Mouse (Mus musculus): ENCODE results near the gene Rpgrip1l. TPM values are rescaled to one million over a fixed set of nuclear protein-coding genes. Genes with fewer than 3 reads are reported as not detected.

Gene Rpgrip1l
- polyA plus RNA-seq, 1 experiment from 2014 or later, result 9.8 TPM

DNA sequence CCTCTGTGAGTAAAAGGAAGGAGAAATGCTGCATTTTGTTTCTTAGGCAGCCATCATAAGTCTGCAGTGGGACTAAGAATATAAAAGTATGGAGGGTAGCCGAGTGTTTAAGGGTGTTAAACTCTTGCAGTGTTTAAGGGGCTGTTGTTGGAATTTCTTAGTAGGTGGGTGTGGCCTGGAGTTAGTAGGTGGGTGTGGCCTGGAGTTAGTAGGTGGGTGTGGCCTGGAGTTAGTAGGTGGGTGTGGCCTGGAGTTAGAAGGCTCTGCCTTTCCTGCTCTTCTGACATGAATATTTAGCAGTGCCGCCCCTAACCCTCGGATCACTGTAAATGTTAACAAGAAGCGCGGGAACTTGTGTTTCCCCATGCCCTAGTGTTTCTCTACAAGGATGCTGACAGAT, 40.0 kb upstream of the Rpgrip1l start:
- Histone ChIP-seq H3K9ac (ENCODE audit: low read depth, low read length) (no peak overlapping the region), H3K4me1 (ENCODE audit: control insufficient read depth, insufficient read depth, low read length) (peaks cover 26% of the 10 kb centered on the region), H3K27me3 (ENCODE audit: control insufficient read depth, insufficient read depth, low read depth, low read length) (no peaks in the 10 kb centered on the region), H3K27ac (ENCODE audit: low read length) (no peak overlapping the region), H3K4me3 (ENCODE audit: low read depth, low read length) (no peak overlapping the region), H3K36me3 (ENCODE audit: control insufficient read depth, insufficient read depth, low read length) (no peaks in the 10 kb centered on the region), H3K4me2 (ENCODE audit: low read length) (no peak overlapping the region), H3K9me3 (replicated peaks; ENCODE audit: control insufficient read depth, low read length, poor library complexity, severe bottlenecking) (no peaks in the 10 kb centered on the region)
- no peak for ATAC-seq
- 77% methylated on average over 5 of the region's 5 CpGs for WGBS

DNA sequence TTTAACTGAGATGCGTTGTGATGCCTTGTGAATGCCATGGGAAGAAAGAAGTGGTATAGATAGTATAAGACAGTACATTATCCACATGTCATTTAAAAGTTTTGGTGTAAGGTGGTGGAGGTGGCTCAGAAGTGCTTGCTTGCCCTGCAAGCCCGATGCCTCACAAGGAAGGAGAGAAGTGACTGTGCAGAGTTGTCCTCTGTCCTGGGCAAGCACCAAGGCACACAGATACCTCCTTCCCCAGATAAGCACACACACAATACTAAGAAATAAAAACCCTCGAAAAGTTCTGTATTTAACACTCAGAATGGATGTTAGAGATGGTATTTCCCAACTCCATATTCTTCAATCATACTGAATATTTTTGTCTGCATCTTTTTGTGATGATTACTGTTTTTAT, 39.5 kb upstream of the Rpgrip1l start:
- ATAC-seq, result no peak
- H3K4me1 ChIP-seq (ENCODE audit: control insufficient read depth, insufficient read depth, low read length), result peaks cover 27% of the 10 kb centered on the region
- 93% methylated on average over 3 of the region's 3 CpGs for WGBS
- no peaks in the 10 kb centered on the region for H3K9me3 ChIP-seq (replicated peaks; ENCODE audit: control insufficient read depth, low read length, poor library complexity, severe bottlenecking)
- no peak overlapping the region for H3K4me2 ChIP-seq (ENCODE audit: low read length)
- H3K27ac ChIP-seq (ENCODE audit: low read length), result no peak overlapping the region
- no peaks in the 10 kb centered on the region for H3K36me3 ChIP-seq (ENCODE audit: control insufficient read depth, insufficient read depth, low read length)
- H3K4me3 ChIP-seq (ENCODE audit: low read depth, low read length), result no peak overlapping the region
- no peaks in the 10 kb centered on the region for H3K27me3 ChIP-seq (ENCODE audit: control insufficient read depth, insufficient read depth, low read depth, low read length)
- H3K9ac ChIP-seq (ENCODE audit: low read depth, low read length), result no peak overlapping the region

DNA sequence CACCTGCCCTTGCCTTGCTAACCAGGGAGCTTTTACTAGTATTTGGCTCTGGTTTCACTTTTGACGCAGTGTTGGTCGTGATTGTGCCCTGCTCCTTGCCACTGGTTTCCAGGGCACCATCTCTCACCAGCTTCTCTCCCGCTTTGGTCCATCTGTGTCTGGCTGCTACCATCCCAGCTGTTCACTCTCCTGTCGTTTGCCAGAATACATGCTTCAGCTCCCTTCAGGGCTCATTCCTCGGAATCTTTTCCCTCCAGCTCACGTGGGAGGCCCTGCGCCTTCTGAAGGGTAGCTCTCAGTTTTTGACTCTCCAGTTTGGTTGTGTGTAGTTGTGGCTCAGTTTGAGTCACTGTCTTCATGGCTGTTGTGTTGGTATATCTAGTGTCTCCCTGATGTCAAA, 37.6 kb upstream of the Rpgrip1l start:
- Histone ChIP-seq H3K36me3 (ENCODE audit: control insufficient read depth, insufficient read depth, low read length) (no peaks in the 10 kb centered on the region), H3K9ac (ENCODE audit: low read depth, low read length) (no peak overlapping the region), H3K4me1 (ENCODE audit: control insufficient read depth, insufficient read depth, low read length) (peaks cover 21% of the 10 kb centered on the region), H3K27ac (ENCODE audit: low read length) (no peak overlapping the region), H3K27me3 (ENCODE audit: control insufficient read depth, insufficient read depth, low read depth, low read length) (no peaks in the 10 kb centered on the region), H3K4me2 (ENCODE audit: low read length) (no peak overlapping the region), H3K4me3 (ENCODE audit: low read depth, low read length) (no peak overlapping the region), H3K9me3 (replicated peaks; ENCODE audit: control insufficient read depth, low read length, poor library complexity, severe bottlenecking) (no peaks in the 10 kb centered on the region)
- WGBS, result 75% methylated on average over 7 of the region's 7 CpGs
- ATAC-seq, result no peak

DNA sequence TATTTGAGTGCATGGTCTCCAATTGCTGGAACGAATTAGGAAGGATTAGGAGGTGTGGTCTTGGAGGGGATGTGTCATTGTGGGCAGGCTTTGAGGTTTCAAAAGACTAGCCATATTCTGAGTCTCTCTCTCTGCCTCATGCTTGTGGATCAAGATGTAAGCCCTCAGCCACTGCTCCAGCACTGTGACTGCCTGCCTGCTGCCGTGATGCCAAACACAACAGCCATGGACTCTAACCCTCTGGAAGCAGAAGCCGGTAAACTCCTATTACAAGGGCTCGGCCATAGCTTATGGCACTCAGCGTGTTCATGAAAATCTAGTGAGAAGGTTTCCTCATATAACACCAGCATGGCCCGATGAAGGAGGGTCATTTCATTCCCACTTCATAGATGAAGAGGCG, 36.8 kb upstream of the Rpgrip1l start:
- H3K9me3 ChIP-seq (replicated peaks; ENCODE audit: control insufficient read depth, low read length, poor library complexity, severe bottlenecking), result no peaks in the 10 kb centered on the region
- H3K27me3 ChIP-seq (ENCODE audit: control insufficient read depth, insufficient read depth, low read depth, low read length), result no peaks in the 10 kb centered on the region
- 92% methylated on average over 7 of the region's 7 CpGs for WGBS
- no peak for ATAC-seq
- no peak overlapping the region for H3K9ac ChIP-seq (ENCODE audit: low read depth, low read length)
- no peak overlapping the region for H3K4me2 ChIP-seq (ENCODE audit: low read length)
- no peak overlapping the region for H3K27ac ChIP-seq (ENCODE audit: low read length)
- H3K4me3 ChIP-seq (ENCODE audit: low read depth, low read length), result no peak overlapping the region
- no peaks in the 10 kb centered on the region for H3K36me3 ChIP-seq (ENCODE audit: control insufficient read depth, insufficient read depth, low read length)
- H3K4me1 ChIP-seq (ENCODE audit: control insufficient read depth, insufficient read depth, low read length), result peaks cover 13% of the 10 kb centered on the region

DNA sequence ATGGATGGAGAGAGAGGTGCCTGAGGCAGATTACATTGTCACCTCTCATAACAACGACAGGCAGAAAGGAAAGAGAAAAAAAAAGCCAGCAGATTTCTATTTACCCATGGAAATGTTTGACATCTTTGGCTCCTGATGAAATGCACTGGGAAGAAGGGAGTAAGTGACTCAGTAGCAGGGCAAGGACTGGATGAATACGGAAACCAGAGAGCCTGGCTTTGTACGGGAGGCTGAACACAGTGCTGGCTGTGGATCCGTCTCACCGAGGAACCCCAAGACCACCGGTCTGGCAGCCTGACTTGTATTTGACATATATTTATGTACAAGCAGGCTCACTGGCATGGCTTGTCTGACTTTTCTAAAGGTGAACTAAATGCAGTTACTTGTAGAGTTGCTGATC, 34.5 kb upstream of the Rpgrip1l start:
- Histone ChIP-seq H3K4me1 (ENCODE audit: control insufficient read depth, insufficient read depth, low read length) (peaks cover 6% of the 10 kb centered on the region), H3K27ac (ENCODE audit: low read length) (0 out of 2 replicates have a peak overlapping the region, but pooled peaks have one; percentile 9), H3K9ac (ENCODE audit: low read depth, low read length) (no peak overlapping the region), H3K4me3 (ENCODE audit: low read depth, low read length) (no peak overlapping the region), H3K36me3 (ENCODE audit: control insufficient read depth, insufficient read depth, low read length) (no peaks in the 10 kb centered on the region), H3K27me3 (ENCODE audit: control insufficient read depth, insufficient read depth, low read depth, low read length) (no peaks in the 10 kb centered on the region), H3K4me2 (ENCODE audit: low read length) (no peak overlapping the region), H3K9me3 (replicated peaks; ENCODE audit: control insufficient read depth, low read length, poor library complexity, severe bottlenecking) (no peaks in the 10 kb centered on the region)
- 63% methylated on average over 6 of the region's 6 CpGs for WGBS
- no peak for ATAC-seq

DNA sequence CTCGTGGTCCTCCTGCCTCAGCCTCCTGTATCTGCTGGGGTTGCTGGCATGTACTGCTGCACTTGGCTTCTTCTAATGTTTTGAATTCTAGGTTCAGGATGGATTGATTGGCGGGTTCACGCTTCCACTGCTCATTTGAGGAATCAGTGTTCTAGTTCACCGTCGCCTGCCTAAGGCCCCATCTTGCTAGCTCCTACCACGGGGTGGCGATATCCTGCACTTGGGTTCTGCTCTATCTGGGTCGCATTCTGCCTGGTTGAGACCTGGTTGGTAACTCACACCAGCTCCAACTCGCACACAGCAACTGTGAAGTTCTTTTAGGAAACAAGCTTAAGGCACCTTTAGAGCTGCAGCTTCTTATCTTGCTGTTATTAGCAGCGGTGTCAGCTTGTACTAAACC, 34.1 kb upstream of the Rpgrip1l start:
- H3K36me3 ChIP-seq (ENCODE audit: control insufficient read depth, insufficient read depth, low read length), result no peaks in the 10 kb centered on the region
- WGBS, result 82% methylated on average over 10 of the region's 10 CpGs
- H3K4me3 ChIP-seq (ENCODE audit: low read depth, low read length), result no peak overlapping the region
- H3K4me2 ChIP-seq (ENCODE audit: low read length), result no peak overlapping the region
- 0 out of 2 replicates have a peak overlapping the region, but pooled peaks have one; percentile 9 for H3K27ac ChIP-seq (ENCODE audit: low read length)
- no peak overlapping the region for H3K9ac ChIP-seq (ENCODE audit: low read depth, low read length)
- H3K9me3 ChIP-seq (replicated peaks; ENCODE audit: control insufficient read depth, low read length, poor library complexity, severe bottlenecking), result no peaks in the 10 kb centered on the region
- ATAC-seq, result no peak
- no peaks in the 10 kb centered on the region for H3K27me3 ChIP-seq (ENCODE audit: control insufficient read depth, insufficient read depth, low read depth, low read length)
- H3K4me1 ChIP-seq (ENCODE audit: control insufficient read depth, insufficient read depth, low read length), result peaks cover 6% of the 10 kb centered on the region

DNA sequence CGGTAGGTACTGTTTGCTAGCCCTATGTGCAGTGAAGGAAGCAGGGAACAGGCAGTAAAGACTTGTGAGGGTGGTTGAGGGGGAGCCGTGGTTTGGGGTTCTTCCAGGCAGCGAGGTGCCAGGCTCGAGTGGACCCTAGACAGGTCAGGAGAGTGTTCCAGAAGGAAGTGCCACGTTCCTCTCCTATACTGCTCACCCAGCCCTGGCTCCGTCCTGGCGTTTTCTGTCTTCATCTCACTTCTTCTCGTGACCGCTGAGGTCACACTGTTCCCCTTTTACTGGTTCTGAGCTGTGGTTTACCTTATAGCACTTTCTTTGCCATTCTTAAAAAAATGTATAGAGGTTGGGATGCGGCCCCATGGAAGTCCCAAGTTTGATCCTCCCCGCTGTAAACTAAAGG, 31.6 kb upstream of the Rpgrip1l start:
- WGBS, result 93% methylated on average over 11 of the region's 11 CpGs

DNA sequence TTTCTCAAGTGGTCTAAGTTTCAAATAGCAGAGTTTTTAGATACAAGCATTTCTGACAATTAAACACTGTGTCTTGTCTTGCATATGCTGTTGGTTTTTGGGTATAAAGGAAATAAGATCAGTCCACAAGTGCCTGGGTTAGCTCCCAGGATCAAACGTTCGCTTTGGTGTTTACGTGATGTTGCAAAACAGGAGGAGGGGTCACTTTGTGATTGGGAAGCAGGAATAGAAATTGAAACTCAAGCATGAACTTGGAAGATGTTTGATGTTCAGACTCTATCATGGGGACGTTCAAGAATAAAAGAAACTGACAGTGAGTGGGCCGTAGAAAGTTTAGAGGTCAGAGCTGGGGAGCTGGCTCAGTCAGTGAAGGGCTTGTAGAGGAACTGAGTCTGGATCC, 29.7 kb upstream of the Rpgrip1l start:
- no peak overlapping the region for H3K4me3 ChIP-seq (ENCODE audit: low read depth, low read length)
- no peak overlapping the region for H3K9ac ChIP-seq (ENCODE audit: low read depth, low read length)
- H3K27me3 ChIP-seq (ENCODE audit: control insufficient read depth, insufficient read depth, low read depth, low read length), result no peaks in the 10 kb centered on the region
- no peaks in the 10 kb centered on the region for H3K36me3 ChIP-seq (ENCODE audit: control insufficient read depth, insufficient read depth, low read length)
- H3K4me2 ChIP-seq (ENCODE audit: low read length), result no peak overlapping the region
- H3K9me3 ChIP-seq (replicated peaks; ENCODE audit: control insufficient read depth, low read length, poor library complexity, severe bottlenecking), result no peaks in the 10 kb centered on the region
- H3K4me1 ChIP-seq (ENCODE audit: control insufficient read depth, insufficient read depth, low read length), result peaks cover 6% of the 10 kb centered on the region
- no peak for ATAC-seq
- WGBS, result 72% methylated on average over 5 of the region's 5 CpGs
- no peak overlapping the region for H3K27ac ChIP-seq (ENCODE audit: low read length)

More for the DNA sequence above, 31.6 kb upstream of the Rpgrip1l start:
- no peak overlapping the region for H3K27ac ChIP-seq (ENCODE audit: low read length)
- no peak for ATAC-seq
- no peak overlapping the region for H3K9ac ChIP-seq (ENCODE audit: low read depth, low read length)
- H3K4me3 ChIP-seq (ENCODE audit: low read depth, low read length), result no peak overlapping the region
- H3K4me2 ChIP-seq (ENCODE audit: low read length), result no peak overlapping the region
- peaks cover 6% of the 10 kb centered on the region for H3K4me1 ChIP-seq (ENCODE audit: control insufficient read depth, insufficient read depth, low read length)
- no peaks in the 10 kb centered on the region for H3K9me3 ChIP-seq (replicated peaks; ENCODE audit: control insufficient read depth, low read length, poor library complexity, severe bottlenecking)
- no peaks in the 10 kb centered on the region for H3K27me3 ChIP-seq (ENCODE audit: control insufficient read depth, insufficient read depth, low read depth, low read length)
- no peaks in the 10 kb centered on the region for H3K36me3 ChIP-seq (ENCODE audit: control insufficient read depth, insufficient read depth, low read length)

DNA sequence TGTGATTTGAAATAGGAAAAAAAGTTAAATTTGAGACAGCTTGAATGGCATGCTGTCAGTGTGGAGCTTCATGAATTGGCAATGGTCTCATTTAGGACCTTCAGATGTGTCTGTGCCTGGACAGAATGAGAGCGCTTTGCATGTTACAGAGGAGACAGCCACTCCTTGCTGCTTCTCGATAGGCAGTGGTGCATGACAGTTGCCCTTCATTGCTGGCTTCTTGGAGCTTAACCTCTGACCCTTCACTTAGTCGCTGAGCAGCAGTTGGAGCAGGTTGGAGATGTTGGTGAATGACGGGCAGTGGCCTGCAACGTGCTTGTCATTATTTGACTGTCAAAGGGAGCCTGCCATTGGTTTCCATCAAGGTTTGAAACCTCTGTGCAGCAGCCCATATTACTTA, 29.1 kb upstream of the Rpgrip1l start:
- H3K9ac ChIP-seq (ENCODE audit: low read depth, low read length), result no peak overlapping the region
- no peak for ATAC-seq
- no peak overlapping the region for H3K4me2 ChIP-seq (ENCODE audit: low read length)
- no peaks in the 10 kb centered on the region for H3K9me3 ChIP-seq (replicated peaks; ENCODE audit: control insufficient read depth, low read length, poor library complexity, severe bottlenecking)
- no peak overlapping the region for H3K27ac ChIP-seq (ENCODE audit: low read length)
- 24% methylated on average over 5 of the region's 5 CpGs for WGBS
- no peak overlapping the region for H3K4me3 ChIP-seq (ENCODE audit: low read depth, low read length)
- H3K4me1 ChIP-seq (ENCODE audit: control insufficient read depth, insufficient read depth, low read length), result peaks cover 2% of the 10 kb centered on the region; the same call in 1 of the 2 replicates
- H3K27me3 ChIP-seq (ENCODE audit: control insufficient read depth, insufficient read depth, low read depth, low read length), result no peaks in the 10 kb centered on the region
- H3K36me3 ChIP-seq (ENCODE audit: control insufficient read depth, insufficient read depth, low read length), result no peaks in the 10 kb centered on the region

DNA sequence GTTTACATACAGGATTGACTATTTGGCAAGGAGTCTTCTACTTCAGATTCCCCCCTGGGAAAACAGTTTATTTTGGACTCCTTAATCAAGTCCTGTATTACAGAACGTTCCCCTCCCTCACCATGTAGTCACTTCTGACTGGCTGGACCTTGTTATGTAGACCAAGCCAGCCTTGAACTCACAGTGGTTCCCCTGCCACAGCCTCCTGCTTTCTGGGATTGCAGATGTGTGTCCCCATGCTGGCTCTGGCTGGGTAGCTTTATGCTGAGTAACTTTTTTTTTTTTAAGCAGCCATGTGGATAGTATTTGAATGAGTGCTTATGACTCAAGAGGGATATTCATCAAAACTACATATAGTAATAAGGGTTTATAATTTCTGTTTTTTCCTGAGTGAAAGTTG, 27.7 kb upstream of the Rpgrip1l start:
- H3K4me3 ChIP-seq (ENCODE audit: low read depth, low read length), result no peak overlapping the region
- no peak overlapping the region for H3K27ac ChIP-seq (ENCODE audit: low read length)
- H3K36me3 ChIP-seq (ENCODE audit: control insufficient read depth, insufficient read depth, low read length), result no peaks in the 10 kb centered on the region
- no peaks in the 10 kb centered on the region for H3K27me3 ChIP-seq (ENCODE audit: control insufficient read depth, insufficient read depth, low read depth, low read length)
- no peaks in the 10 kb centered on the region for H3K9me3 ChIP-seq (replicated peaks; ENCODE audit: control insufficient read depth, low read length, poor library complexity, severe bottlenecking)
- no peaks in the 10 kb centered on the region for H3K4me1 ChIP-seq (ENCODE audit: control insufficient read depth, insufficient read depth, low read length)
- H3K9ac ChIP-seq (ENCODE audit: low read depth, low read length), result no peak overlapping the region
- 76% methylated on average over 1 of the region's 1 CpGs for WGBS
- ATAC-seq, result no peak
- no peak overlapping the region for H3K4me2 ChIP-seq (ENCODE audit: low read length)

Data from midbrain, embryonic 16.5 days (tissue).